Mouse (Mus musculus) neural tube, embryonic 11.5 days (tissue): ENCODE measurements around the gene Agtr1b. TPM values are rescaled to one million over a fixed set of nuclear protein-coding genes. Genes with fewer than 3 reads are reported as not detected.

ENCODE experiments used
- ATAC-seq: fragments of 200-750 bp; cut with Nextera tagmentation; 2 replicates; pipeline ENCODE4 v1.8.0; 2017; ENCODE audit warnings: moderate number of reproducible peaks, mild to moderate bottlenecking, moderate TSS enrichment, moderate library complexity; ENCODE audit not compliant: insufficient read depth, low FRiP score, low TSS enrichment
- DNase-seq: peaks from one replicate; pipeline ENCODE4 v3.0.0-alpha.2; 2015; ENCODE audit warnings: low spot score
- H3K27ac ChIP-seq: fragments of 300-500 bp; sonication (generic); 2 replicates; pipeline ENCODE4 v1.5.1; 2014; ENCODE audit warnings: low read depth, mild to moderate bottlenecking, low read length
- H3K27me3 ChIP-seq: fragments of 300-500 bp; sonication (generic); 2 replicates; pipeline ENCODE4 v1.6.1; 2014; ENCODE audit warnings: mild to moderate bottlenecking, low read length, mixed read lengths; ENCODE audit not compliant: control insufficient read depth, insufficient read depth
- H3K36me3 ChIP-seq: fragments of 300-500 bp; sonication (generic); 2 replicates; pipeline ENCODE4 v1.6.1; 2014; ENCODE audit warnings: mild to moderate bottlenecking, low read length, moderate library complexity, mixed read lengths; ENCODE audit not compliant: control insufficient read depth, insufficient read depth
- H3K4me1 ChIP-seq: fragments of 300-500 bp; sonication (generic); 2 replicates; pipeline ENCODE4 v1.6.1; 2014; ENCODE audit warnings: low read length, mixed read lengths; ENCODE audit not compliant: control insufficient read depth, insufficient read depth
- H3K4me2 ChIP-seq: fragments of 300-500 bp; sonication (generic); 2 replicates; pipeline ENCODE4 v1.6.1; 2014; ENCODE audit warnings: low read depth, mild to moderate bottlenecking, moderate library complexity
- H3K4me3 ChIP-seq: fragments of 300-500 bp; sonication (generic); 2 replicates; pipeline ENCODE4 v1.5.1; 2014; ENCODE audit warnings: low read depth, low read length
- H3K9ac ChIP-seq: fragments of 300-500 bp; sonication (generic); 2 replicates; pipeline ENCODE4 v1.6.1; 2014; ENCODE audit warnings: mild to moderate bottlenecking, low read length
- H3K9me3 ChIP-seq: fragments of 300-500 bp; sonication (generic); 2 replicates; pipeline ENCODE4 v1.6.1; 2016; ENCODE audit warnings: low read length; ENCODE audit not compliant: control insufficient read depth
- WGBS: fragments of 180-500 bp; shearing (Covaris S2); extraction: QIAGEN DNeasy Blood & Tissue Kit; methylation state at CpG from one replicate; pipeline ENCODE4 v1.1.7; 2014; 5-methylcytosine and 5-hydroxymethylcytosine counted together
- polyA plus RNA-seq: library from polyadenylated mRNA; unstranded; fragments of >200 nt; fragmentation: Nextera tagmentation; extraction: Ambion mirVana; gene quantifications from 2 replicates; pipeline ENCODE4 v1.2.1, GENCODE M21; 2014

Gene Agtr1b
- polyA plus RNA-seq: not detected in 2 replicates

DNA sequence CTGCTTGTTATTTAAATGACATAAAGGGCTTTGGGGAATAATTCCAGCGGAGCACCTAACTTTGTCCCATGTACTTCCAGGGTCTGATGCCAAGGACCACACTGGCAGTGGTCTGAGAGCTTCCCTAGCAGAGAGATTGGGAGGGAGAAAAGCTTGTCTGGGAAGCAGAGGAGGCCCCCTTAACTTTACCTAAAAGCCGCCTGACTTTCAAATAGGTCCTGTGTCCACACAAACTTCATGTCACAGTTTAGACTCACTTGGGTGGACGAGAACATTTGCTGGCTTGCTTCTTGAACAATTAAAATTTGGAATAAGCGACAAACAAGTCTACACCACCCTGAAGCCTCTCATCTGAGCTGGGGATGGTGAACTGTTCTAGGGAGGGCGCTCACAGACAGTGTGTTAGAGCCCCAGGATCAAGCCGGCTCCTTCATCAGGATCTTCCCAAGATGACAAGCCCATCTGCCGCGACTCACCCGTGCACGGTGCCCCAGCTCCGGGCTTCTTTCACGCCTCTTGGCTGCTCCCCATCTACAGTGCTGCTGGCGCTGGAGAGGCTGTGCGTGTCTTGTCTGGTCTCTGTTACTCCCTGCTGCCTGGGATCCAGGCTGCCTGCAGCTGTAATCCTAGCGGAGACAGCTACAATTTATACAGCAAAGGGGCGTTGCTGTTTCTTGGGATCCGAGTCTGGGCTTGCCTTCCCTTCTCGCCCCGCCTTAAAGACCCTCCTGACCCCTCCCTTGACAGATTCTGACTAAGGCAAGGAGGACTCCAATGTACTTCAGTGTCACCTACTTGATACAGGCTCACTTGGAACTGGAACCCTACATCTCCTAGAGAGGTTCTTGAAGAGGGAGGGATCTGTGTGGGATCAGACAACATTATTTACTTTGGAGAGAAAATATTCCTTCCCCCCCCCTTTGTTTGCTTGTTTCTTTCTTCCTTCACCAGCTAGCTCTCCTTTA is at the start of gene Agtr1b:
Gene Agtr1b (minus strand): TSS at position 620 of the 965 bp plus-strand sequence.
- DNase-seq: peak; percentile 38
- WGBS: 12% methylated on average over 19 of the region's 19 CpGs

DNA sequence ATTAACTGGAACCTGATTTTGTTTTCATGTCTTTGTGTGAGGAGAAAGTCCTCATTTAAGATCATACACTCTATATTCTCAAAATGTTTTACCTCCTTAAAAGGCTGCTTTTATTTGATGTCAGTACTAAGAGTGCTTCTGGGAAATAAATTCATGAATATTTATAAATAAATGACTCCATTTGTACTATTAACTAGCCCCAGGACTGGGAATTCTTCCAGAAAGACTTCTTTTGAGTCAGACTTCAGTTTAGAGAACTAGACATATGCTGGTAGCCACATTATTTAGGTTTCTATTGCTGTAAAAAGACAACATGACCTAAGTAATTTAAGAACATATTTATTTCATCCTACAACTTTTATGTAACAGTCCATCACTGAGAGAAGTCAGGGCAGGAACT is 13.4 kb downstream of the Agtr1b start:
- Histone ChIP-seq H3K27me3 (no peaks in the 10 kb centered on the region), H3K36me3 (no peaks in the 10 kb centered on the region), H3K4me3 (no peak overlapping the region), H3K9ac (no peak overlapping the region), H3K4me2 (no peak overlapping the region), H3K4me1 (no peaks in the 10 kb centered on the region), H3K9me3 (no peaks in the 10 kb centered on the region), H3K27ac (no peak overlapping the region)
- ATAC-seq (no peak), DNase-seq (no peak)

More for the DNA sequence above, at the start of gene Agtr1b:
- peak within 1 kb of the TSS; percentile 39 for H3K4me2 ChIP-seq
- H3K27me3 ChIP-seq: no peaks in the 10 kb centered on the region
- ATAC-seq: peak; percentile 71
- no peak within 1 kb of the TSS for H3K27ac ChIP-seq
- no peaks in the 10 kb centered on the region for H3K9me3 ChIP-seq
- H3K4me3 ChIP-seq: peak within 1 kb of the TSS; percentile 13; the same call in 1 of the 2 replicates
- H3K36me3 ChIP-seq: no peaks in the 10 kb centered on the region
- H3K9ac ChIP-seq: peak within 1 kb of the TSS; percentile 41; the same call in 1 of the 2 replicates
- 0 out of 2 replicates have a peak, but pooled peaks cover 5% of the 10 kb centered on the region for H3K4me1 ChIP-seq

DNA sequence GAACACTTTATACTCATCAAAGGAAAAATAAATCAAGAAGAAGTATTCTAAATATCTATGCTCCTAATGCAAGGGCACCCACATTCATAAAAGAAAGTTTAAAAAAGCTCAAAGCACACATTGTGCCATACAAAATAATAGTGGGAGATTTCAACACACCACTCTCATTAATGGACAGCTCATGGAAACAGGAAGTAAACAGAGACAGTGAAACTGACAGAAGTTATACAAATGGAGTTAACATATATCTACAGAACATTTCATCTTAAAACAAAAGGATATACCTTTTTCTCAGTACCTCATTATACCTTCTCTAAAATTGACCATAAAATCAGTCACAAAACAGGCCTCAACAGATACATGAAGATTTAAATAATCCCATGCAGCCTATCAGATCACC is 18.8 kb downstream of the Agtr1b start:
- no peaks in the 10 kb centered on the region for H3K4me1 ChIP-seq
- H3K4me2 ChIP-seq: no peak overlapping the region
- no peak overlapping the region for H3K27ac ChIP-seq
- no peak overlapping the region for H3K9ac ChIP-seq
- no peak overlapping the region for H3K4me3 ChIP-seq
- H3K27me3 ChIP-seq: no peaks in the 10 kb centered on the region
- DNase-seq (no peak), ATAC-seq (no peak)
- no peaks in the 10 kb centered on the region for H3K36me3 ChIP-seq
- no peaks in the 10 kb centered on the region for H3K9me3 ChIP-seq

DNA sequence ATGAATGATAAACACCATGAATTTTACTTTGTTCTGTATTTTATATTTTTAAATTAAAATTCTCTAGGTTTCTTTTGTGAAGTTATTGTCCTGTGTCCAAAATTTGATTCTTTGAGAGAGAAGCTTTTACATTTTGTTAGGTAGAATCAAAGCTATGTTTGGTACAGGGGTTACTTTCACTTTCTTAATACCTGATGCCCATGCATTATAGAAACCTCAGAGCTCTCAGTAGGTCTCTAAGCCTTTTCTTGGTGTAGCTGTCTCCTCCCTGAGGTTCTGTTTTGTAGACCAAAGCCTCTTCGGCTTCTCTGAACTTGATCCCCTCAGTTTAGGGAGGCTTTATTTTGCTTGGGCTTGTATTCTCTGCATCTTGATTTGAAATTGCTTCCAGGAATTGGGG is 26.6 kb downstream of the Agtr1b start:
- Histone ChIP-seq H3K9ac (no peak overlapping the region), H3K9me3 (no peaks in the 10 kb centered on the region), H3K4me1 (no peaks in the 10 kb centered on the region), H3K36me3 (no peaks in the 10 kb centered on the region), H3K27me3 (no peaks in the 10 kb centered on the region), H3K4me3 (no peak overlapping the region), H3K27ac (no peak overlapping the region), H3K4me2 (no peak overlapping the region)
- 97% methylated on average over 1 of the region's 1 CpGs for WGBS
- DNase-seq (no peak), ATAC-seq (no peak)

DNA sequence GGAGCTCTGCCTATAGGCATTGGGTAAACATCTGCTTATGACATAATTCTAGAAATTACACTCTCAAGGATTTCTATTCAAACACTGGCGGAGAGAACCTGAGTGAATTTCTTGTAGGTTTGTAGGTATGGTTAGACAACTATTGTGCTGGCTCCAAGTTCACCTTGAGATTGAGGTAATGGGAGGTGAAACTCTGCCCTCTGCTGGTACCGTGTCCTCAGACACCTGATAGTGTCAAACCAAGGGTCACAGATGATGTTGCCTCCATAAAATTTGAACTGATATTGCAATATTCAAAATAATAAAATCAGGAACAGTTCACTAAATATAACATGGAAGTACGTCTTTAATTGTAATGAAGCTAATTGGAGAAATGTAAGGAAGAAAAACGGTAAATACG is 32.3 kb downstream of the Agtr1b start:
- Histone ChIP-seq H3K36me3 (no peaks in the 10 kb centered on the region), H3K27ac (no peak overlapping the region), H3K4me2 (no peak overlapping the region), H3K9me3 (no peaks in the 10 kb centered on the region), H3K27me3 (no peaks in the 10 kb centered on the region), H3K9ac (no peak overlapping the region), H3K4me1 (no peaks in the 10 kb centered on the region), H3K4me3 (no peak overlapping the region)
- ATAC-seq: no peak
- WGBS: 65% methylated on average over 5 of the region's 5 CpGs
- DNase-seq: no peak

DNA sequence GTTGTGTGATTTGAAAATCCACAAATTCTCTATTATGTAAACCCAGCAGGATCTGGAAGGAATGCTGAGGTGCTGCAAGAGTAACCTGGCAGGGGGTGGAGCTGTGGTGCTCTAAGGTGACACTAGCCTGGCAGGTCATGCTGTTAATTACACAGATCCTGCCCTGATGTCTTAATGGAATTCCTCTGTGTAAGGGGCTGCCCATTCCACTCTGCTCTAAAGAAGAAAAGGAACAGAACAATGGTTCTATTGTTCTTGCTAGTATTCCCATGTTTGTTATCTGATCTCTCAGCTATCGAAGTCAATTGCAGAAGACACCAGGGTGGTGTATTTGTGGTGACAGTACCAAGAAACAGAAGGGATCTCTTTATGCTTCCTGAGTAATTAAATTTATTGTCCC is 49.7 kb downstream of the Agtr1b start:
- H3K4me2 ChIP-seq: no peak overlapping the region
- no peaks in the 10 kb centered on the region for H3K27me3 ChIP-seq
- H3K27ac ChIP-seq: no peak overlapping the region
- H3K36me3 ChIP-seq: no peaks in the 10 kb centered on the region
- no peaks in the 10 kb centered on the region for H3K9me3 ChIP-seq
- no peak overlapping the region for H3K9ac ChIP-seq
- no peak for DNase-seq
- no peak overlapping the region for H3K4me3 ChIP-seq
- ATAC-seq: no peak
- 47% methylated on average over 1 of the region's 1 CpGs for WGBS
- no peaks in the 10 kb centered on the region for H3K4me1 ChIP-seq

DNA sequence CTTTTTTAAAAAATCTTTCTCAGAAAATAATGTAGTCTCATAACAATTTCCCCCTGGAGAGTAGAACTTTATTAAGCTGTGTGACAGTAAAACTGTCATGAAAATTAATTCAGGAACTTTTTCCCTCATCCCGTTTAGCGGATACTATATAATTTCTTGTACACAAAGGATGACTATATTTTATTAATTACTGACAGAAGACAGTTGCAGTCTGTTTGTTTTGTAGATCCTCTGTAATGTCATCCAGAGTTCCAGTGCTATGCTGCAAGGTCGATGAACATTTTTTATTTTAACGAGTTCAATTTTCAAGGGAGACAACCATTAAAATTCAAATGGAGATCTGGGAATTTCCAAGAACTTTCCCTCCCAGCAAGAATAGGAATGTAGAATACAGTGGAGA is 57.8 kb downstream of the Agtr1b start:
- H3K27ac ChIP-seq: no peak overlapping the region
- no peak overlapping the region for H3K4me3 ChIP-seq
- no peak overlapping the region for H3K4me2 ChIP-seq
- H3K9ac ChIP-seq: no peak overlapping the region
- no peaks in the 10 kb centered on the region for H3K36me3 ChIP-seq
- H3K9me3 ChIP-seq: no peaks in the 10 kb centered on the region
- WGBS: 90% methylated on average over 4 of the region's 4 CpGs
- no peaks in the 10 kb centered on the region for H3K27me3 ChIP-seq
- no peaks in the 10 kb centered on the region for H3K4me1 ChIP-seq
- DNase-seq (no peak), ATAC-seq (no peak)

DNA sequence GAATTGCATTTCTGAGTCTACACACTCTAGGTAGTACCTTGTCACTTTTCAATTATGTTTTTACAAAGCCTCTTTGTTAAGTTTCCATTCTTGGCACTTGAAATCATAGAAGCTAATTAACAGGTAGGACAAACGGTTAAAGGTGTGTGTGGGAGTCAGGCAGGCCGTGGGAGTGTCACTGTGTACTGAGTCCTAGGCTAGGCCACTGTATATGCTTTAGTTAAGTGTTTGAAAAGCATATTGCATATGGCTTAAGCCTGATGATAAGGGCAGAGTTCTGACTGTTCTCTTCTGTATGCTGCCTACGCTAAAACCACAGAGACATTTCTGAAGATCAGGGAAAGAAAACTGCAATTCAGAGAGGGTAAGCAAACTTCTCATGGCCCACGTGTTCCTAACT is 59.7 kb downstream of the Agtr1b start:
- ATAC-seq: no peak
- WGBS: 84% methylated on average over 4 of the region's 4 CpGs

DNA sequence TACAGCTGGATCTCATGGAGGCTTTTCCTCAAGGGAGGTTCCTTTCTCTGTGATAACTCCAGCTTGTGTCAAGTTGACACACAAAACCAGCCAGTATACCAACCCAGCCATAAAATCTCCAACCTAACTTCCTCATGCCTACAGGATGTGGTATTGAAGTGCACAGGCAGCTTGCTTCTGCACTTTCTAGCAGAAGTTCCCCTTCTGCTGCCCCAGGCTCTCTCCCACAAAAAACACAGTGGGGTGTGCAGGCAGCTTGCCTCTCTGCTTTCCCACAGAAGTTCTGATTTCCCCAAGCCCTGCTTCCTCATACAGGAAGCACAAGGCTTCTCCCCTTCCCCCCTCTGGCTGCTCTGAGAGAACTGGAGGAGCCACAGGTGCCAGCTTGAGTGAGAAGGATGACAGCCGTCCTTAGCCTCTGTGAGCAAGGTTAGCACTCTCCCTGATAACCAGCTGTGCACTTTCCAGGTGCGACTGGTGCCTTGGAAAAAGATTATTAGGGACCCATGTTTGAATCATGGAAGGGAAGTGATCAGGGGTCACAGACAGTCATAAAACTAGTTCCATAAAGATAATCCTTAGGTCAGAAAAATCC is 62.1 kb downstream of the Agtr1b start:
- 67% methylated on average over 2 of the region's 2 CpGs for WGBS
- H3K4me2 ChIP-seq: no peak overlapping the region

More for the DNA sequence above, 59.7 kb downstream of the Agtr1b start:
- no peak for DNase-seq
- Histone ChIP-seq H3K4me3 (no peak overlapping the region), H3K27me3 (no peaks in the 10 kb centered on the region), H3K4me1 (no peaks in the 10 kb centered on the region), H3K27ac (no peak overlapping the region), H3K9me3 (no peaks in the 10 kb centered on the region), H3K36me3 (no peaks in the 10 kb centered on the region), H3K4me2 (no peak overlapping the region), H3K9ac (no peak overlapping the region)

More for the DNA sequence above, 62.1 kb downstream of the Agtr1b start:
- H3K4me3 ChIP-seq: no peak overlapping the region
- H3K4me1 ChIP-seq: no peaks in the 10 kb centered on the region
- no peaks in the 10 kb centered on the region for H3K9me3 ChIP-seq
- H3K9ac ChIP-seq: no peak overlapping the region
- no peak for ATAC-seq
- no peak for DNase-seq
- H3K27me3 ChIP-seq: no peaks in the 10 kb centered on the region
- H3K27ac ChIP-seq: no peak overlapping the region
- H3K36me3 ChIP-seq: no peaks in the 10 kb centered on the region
